Mouse (Mus musculus) kidney, adult 8-10 months (tissue): ENCODE data around the gene Sh3bgrl.
A peak's percentile ranks its signal among the peaks of the same experiment; 100 is the strongest.

Experiments
- DNase-seq, 2 experiments: peaks; one replicate each; pipeline ENCODE4 v3.0.0; 2022

Sh3bgrl gene

GRCm38 (mm10) chrX:109132463-109132862 lies 37.3 kb downstream of the Sh3bgrl start:
- no peak for DNase-seq

DNA sequence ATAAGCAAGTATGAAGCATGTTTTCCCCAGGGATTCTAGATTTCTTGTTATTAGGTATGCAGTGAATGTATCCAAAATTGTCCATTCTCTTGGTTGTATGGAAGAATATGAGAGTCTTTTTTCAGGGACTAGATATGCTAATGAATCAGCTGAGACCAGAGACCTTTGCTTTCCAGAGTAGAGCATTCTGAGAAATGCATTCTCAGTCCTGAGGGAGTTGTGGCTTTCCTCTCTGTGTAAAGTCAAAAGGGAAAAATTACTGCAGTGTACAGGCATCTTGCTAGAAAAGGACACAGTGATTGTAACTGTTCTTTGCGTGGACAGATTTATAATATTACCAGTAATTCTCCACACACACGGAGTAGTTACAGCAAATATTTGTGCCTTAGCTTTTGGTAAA lies 38.3 kb downstream of the Sh3bgrl start:
- no peak for DNase-seq

DNA sequence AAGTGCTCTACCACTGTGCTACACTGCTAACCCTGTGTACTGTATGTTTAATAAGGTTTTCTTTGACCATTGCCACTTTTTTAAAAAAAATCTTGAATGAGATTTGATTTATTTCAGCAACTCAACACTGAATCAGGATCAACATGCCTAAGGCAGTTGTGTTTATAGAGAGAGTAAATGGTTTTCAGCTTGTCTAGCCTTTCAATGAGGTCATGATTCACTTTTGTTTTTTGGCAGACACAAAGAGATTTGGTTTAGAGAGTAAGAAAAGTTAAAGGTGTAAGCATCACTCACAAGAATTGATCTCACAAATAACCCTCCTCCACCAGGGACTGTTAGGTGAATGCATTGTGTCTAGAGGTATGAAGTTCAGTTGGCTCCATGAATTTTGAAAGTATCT lies 41.1 kb downstream of the Sh3bgrl start:
- no peak for DNase-seq

DNA sequence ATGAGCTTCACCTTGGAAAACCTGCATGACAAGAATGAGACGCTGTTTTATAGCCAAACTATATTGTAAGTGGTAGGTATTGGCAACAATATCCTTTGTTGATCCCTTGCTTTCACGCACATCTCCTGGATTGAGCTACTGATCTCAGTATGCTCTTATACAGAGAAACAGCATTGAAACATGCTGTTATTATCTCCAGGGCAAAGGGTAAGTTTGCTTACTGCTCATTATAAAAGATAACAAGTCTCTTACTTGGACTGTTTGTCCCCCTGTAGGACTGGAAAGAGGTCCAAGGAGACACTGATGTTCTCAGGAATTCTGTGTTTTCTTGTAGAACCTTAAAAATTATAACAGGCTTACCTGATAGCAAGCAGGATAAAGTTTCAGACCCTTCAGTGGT lies 41.7 kb downstream of the Sh3bgrl start:
- DNase-seq = no peak

DNA sequence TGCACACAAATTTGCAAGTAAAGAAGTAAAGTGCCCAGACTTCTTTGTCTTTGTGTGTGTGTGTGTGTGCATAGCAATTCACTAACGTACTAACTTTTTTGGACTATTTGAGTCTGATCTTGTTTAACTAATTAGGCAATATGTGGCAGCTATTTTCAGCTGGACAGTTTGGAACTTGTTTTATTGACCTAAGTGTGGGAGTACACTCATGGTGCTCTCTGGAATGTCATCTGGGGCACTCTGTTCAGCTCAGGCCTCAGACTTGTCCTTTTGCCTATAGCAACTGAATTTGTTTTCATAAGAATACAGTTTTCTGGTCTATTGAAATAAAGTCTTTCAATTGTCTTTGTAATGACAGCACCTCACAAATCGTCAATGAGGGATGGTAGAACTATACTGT lies 42.1 kb downstream of the Sh3bgrl start:
- DNase-seq = no peak

DNA sequence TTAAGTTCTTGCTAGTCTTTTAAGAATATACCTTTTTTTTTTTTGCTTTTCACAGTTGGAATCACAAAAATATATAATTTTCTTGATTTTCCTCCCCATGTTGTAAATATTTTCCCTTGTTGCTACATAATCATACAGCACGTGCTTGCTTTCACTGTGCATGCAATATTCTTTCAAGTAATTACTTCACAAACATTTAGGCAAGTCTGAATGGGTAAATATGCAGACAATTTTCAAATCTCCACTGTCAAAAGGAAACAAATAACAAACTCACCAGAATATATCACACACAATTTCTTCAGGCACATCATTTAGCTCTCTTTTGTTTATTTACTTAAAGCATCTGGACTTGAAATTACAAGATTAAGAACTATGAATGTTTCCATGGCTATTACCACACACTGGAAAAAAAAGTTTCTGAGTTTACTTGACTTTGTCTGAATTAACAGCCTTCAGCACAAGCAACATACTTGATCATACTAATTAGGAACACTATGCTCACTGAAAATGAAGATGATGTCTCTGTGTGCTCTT lies 46.2 kb downstream of the Sh3bgrl start:
- no peak for DNase-seq

- DNase-seq = no peak
Observed at GRCm38 (mm10) chrX:109142281-109142680, 47.1 kb downstream of the Sh3bgrl start.

- no peak for DNase-seq
Observed at GRCm38 (mm10) chrX:109145779-109146178, 50.6 kb downstream of the Sh3bgrl start.

- DNase-seq = no peak
Observed at GRCm38 (mm10) chrX:109147108-109147507, 51.9 kb downstream of the Sh3bgrl start.

DNA sequence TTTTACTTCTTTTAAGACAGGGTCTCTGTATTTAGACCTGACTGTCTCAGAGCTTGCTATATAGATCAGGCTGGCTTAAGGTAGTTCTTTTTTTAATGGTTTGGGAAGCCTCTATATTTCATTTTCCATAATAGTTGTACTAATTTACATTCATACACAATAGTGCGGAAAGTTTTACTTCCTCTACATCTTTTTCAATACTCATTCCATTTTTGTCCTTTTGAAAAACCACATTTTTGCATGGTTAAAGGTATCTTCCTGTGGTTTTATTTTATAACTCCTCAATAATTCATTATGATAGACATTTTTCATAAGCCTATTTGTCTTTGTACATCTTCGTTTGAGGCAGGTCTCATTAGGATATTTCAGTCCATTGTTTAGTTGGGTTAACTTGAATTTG lies 56.1 kb downstream of the Sh3bgrl start:
- DNase-seq = no peak

GRCm38 (mm10) chrX:109160326-109160725 lies 65.2 kb downstream of the Sh3bgrl start:
- DNase-seq = no peak

DNA sequence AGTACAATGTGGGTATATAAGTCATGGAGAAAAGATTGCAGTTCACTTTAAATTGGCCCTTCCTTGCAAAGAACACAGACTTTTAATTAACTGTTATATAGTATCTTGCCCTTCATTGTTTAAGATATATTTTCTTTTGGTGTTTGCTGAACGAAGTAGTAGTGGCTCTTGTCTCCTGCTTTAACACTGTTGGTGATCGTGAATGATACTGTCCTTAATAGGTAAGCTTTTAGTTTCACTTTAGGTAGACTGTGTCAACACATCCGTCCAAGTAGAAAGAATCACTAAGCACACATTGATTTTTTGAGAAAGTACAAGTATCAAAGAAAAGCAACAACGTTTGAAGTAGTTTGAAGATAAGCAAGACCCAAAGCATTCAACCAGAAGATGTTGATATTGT lies 65.7 kb downstream of the Sh3bgrl start:
- DNase-seq = no peak

- no peak for DNase-seq
Observed at GRCm38 (mm10) chrX:109175038-109175437, 79.9 kb downstream of the Sh3bgrl start.

DNA sequence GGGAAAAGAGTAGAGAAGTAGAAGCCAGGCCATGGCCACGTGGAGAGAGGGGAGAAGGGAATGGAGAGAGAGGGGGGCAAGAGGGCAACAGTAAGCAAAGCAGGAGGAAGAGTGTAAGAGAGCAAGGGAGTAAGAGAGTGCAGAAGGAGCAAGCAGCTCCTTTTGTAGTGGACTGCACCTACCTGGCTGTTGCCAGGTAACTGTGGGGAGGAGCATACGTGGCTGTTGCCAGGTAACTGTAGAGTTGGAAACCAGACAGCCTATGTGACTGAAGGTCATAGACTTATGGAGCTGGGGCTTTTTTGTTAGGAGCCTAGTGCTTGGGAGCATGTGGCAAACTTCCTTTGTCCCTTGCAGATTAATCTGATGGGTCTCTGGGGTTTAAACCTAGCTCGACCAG lies 80.3 kb downstream of the Sh3bgrl start:
- peak in 1 of 2 experiments; percentile 1 for DNase-seq

- DNase-seq = no peak
Observed at GRCm38 (mm10) chrX:109184706-109185478, 89.7 kb downstream of the Sh3bgrl start.

- DNase-seq = no peak
Observed at GRCm38 (mm10) chrX:109189607-109190006, 94.4 kb downstream of the Sh3bgrl start.

DNA sequence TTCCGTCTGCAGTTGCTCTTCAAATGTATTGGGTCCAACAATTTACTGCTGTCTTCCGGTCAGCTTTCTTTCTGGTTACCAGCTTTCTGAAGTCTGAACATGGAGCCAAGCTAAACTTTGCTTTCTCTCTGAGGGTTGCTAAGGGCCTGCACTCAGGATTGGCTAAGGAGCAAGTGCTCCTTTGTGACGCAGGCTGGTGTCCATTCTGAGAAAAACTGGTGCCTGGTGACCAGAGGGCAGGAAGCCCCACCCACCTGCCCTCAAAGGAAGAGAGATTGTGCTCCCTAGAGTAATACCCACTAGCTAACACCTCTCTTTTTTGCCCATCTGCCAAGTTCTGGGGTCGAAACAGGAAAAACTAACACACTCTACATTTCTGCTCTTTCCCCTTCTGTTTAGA lies 95.8 kb downstream of the Sh3bgrl start:
- peak; percentile 28 to 29 for DNase-seq

DNA sequence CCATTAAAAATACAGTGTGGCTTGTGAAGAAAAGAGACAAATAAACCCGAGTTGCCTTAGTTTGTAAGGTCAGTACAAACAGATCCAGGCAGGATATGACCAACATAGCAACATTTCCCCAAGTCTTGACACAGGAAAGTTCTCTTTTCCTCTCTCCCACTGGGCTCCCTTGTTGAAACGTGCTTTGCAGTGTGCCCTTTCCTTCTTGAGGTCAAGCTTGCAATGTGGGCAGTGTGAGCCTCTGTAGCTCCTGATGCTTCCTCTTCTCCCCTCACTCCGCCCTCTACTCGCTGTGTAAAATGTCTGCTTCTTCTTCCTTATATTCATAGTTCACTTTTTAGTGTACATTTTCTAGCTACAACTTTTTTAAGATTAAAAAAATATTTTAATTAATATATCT lies 96.3 kb downstream of the Sh3bgrl start:
- peak; percentile 12 to 18 for DNase-seq

GRCm38 (mm10) chrX:109196468-109196867 lies 101.3 kb downstream of the Sh3bgrl start, which contains the start of gene Gm6377:
Gm6377 (plus strand) TSS chrX:109196756.
- no peak for DNase-seq

- DNase-seq = no peak
Observed at GRCm38 (mm10) chrX:109207843-109208242, 112.7 kb downstream of the Sh3bgrl start.

DNA sequence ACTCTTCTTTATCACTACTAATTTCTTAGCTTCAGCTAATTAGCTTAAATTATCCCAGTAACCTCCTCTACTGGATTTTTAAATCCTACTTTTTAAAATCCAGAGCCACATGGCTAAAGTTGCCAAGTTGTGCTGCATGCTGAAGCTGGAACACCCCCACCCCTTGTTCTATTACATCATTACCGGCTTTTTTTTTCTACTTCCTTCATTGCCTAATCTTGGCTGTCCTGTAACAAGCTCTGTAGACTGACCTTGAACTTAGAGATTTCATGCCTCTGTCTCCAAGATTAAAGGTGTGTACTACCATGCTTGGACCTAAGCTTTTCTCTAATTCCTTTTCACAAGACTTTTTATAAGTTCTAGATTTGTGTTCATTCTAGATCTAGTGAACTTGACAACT lies 133.6 kb downstream of the Sh3bgrl start:
- DNase-seq = no peak

GRCm38 (mm10) chrX:109235383-109236036 lies 140.3 kb downstream of the Sh3bgrl start:
- DNase-seq = peak in 1 of 2 experiments; percentile 1

DNA sequence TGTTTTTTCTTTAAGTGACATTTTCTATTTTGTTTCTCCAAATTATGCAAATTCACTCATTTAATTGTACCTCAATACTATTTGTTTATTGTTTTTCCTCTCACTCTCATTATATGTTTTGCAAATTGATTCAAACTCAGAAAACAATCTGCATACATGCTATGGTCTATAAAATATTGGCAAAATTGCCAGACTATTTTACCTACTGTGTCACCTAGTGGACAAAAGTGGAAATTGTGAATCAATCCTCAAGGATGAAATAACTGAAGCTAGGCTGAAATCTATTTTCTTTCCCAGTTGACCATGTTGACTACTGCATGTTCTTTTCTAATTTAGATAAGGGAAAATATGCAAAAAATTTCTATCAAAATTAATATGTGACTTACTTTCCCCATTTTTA lies 143.0 kb downstream of the Sh3bgrl start:
- no peak for DNase-seq
